Mouse (Mus musculus) erythroblast, embryonic 14.5 days (primary cell): ENCODE measurements around the gene Cdk5rap3. TPM values are rescaled to one million over a fixed set of nuclear protein-coding genes. Genes with fewer than 3 reads are reported as not detected.

ENCODE experiments used
- H3K27me3 ChIP-seq: 2 replicates; pipeline ENCODE4 v1.6.1; 2012; ENCODE audit warnings: inconsistent platforms; ENCODE audit not compliant: control insufficient read depth
- H3K36me3 ChIP-seq: 2 replicates; pipeline ENCODE4 v1.6.1; 2012; ENCODE audit warnings: mild to moderate bottlenecking, inconsistent platforms; ENCODE audit not compliant: control insufficient read depth
- H3K4me1 ChIP-seq: 2 replicates; pipeline ENCODE4 v1.6.1; 2012; ENCODE audit warnings: inconsistent platforms; ENCODE audit not compliant: control insufficient read depth
- H3K4me3 ChIP-seq: replicated peaks from 2 replicates; pipeline ENCODE3; 2012; ENCODE audit warnings: moderate library complexity, mild to moderate bottlenecking, inconsistent platforms
- H3K9me3 ChIP-seq: 2 replicates; pipeline ENCODE4 v1.6.1; 2012; ENCODE audit warnings: low read length, inconsistent platforms, mixed read lengths; ENCODE audit not compliant: control insufficient read depth
- GATA1 ChIP-seq: IDR thresholded peaks from 2 replicates; pipeline ENCODE4 v1.6.1; 2012; ENCODE audit warnings: low read length, inconsistent platforms, mixed read lengths
- TAL1 ChIP-seq: IDR thresholded peaks from 3 replicates; pipeline ENCODE4 v1.6.1; 2012; ENCODE audit warnings: low read length, inconsistent platforms, mixed read lengths
- polyA plus RNA-seq: library from polyadenylated mRNA; stranded (reverse); fragments of >175 nt; gene quantifications from 2 replicates; pipeline ENCODE4 v1.2.3, GENCODE M21; 2012

Gene Cdk5rap3
- polyA plus RNA-seq, result 2.9 and 4.8 TPM in 2 replicates

- TF ChIP-seq TAL1 (no peak), GATA1 (no peak)
- Histone ChIP-seq H3K4me1 (peaks cover 68% of the 10 kb centered on the region), H3K36me3 (peaks cover 25% of the 10 kb centered on the region), H3K9me3 (no peaks in the 10 kb centered on the region), H3K4me3 (peak within 1 kb of the TSS; percentile 72), H3K27me3 (no peaks in the 10 kb centered on the region)
These were observed at the start of gene Cdk5rap3 for GRCm38 (mm10) chr11:96916044-96916884. Gene Cdk5rap3, minus strand, starts transcription at chr11:96916496.

GRCm38 (mm10) chr11:96963580-96963979 lies 47.3 kb upstream of the Cdk5rap3 start:
- H3K27me3 ChIP-seq, result no peaks in the 10 kb centered on the region
- peaks cover 95% of the 10 kb centered on the region for H3K36me3 ChIP-seq
- TF ChIP-seq GATA1 (no peak), TAL1 (no peak)
- H3K4me3 ChIP-seq, result no peak overlapping the region
- no peaks in the 10 kb centered on the region for H3K9me3 ChIP-seq
- peaks cover 85% of the 10 kb centered on the region for H3K4me1 ChIP-seq

- Histone ChIP-seq H3K9me3 (peaks cover 3% of the 10 kb centered on the region; the same call in 1 of the 2 replicates), H3K27me3 (no peaks in the 10 kb centered on the region), H3K4me3 (no peak overlapping the region), H3K36me3 (peaks cover 99% of the 10 kb centered on the region), H3K4me1 (peaks cover 84% of the 10 kb centered on the region)
- no peak for TF ChIP-seq TAL1
- TF ChIP-seq GATA1, result no peak
These were observed 40.9 kb upstream of the Cdk5rap3 start for GRCm38 (mm10) chr11:96957061-96957805.

- H3K4me3 ChIP-seq, result peak overlapping the region; percentile 39
- TF ChIP-seq GATA1 (peak; percentile 77), TAL1 (no peak; the same call in 2 of the 3 replicates)
- H3K36me3 ChIP-seq, result peaks cover 99% of the 10 kb centered on the region
- peaks cover 83% of the 10 kb centered on the region for H3K4me1 ChIP-seq
- no peaks in the 10 kb centered on the region for H3K27me3 ChIP-seq
- peaks cover 10% of the 10 kb centered on the region for H3K9me3 ChIP-seq
These were observed 39.9 kb upstream of the Cdk5rap3 start for GRCm38 (mm10) chr11:96956009-96956724.

- peaks cover 84% of the 10 kb centered on the region for H3K4me1 ChIP-seq
- H3K36me3 ChIP-seq, result peaks cover 99% of the 10 kb centered on the region
- TF ChIP-seq TAL1 (no peak), GATA1 (no peak)
- peaks cover 21% of the 10 kb centered on the region for H3K9me3 ChIP-seq
- H3K27me3 ChIP-seq, result no peaks in the 10 kb centered on the region
- H3K4me3 ChIP-seq, result no peak overlapping the region
These were observed 38.8 kb upstream of the Cdk5rap3 start for GRCm38 (mm10) chr11:96955094-96955493.

GRCm38 (mm10) chr11:96952896-96953295 lies 36.6 kb upstream of the Cdk5rap3 start:
- Histone ChIP-seq H3K27me3 (no peaks in the 10 kb centered on the region), H3K36me3 (peaks cover 100% of the 10 kb centered on the region), H3K4me1 (peaks cover 92% of the 10 kb centered on the region), H3K9me3 (peaks cover 33% of the 10 kb centered on the region), H3K4me3 (no peak overlapping the region)
- no peak for TF ChIP-seq GATA1
- TF ChIP-seq TAL1, result no peak

GRCm38 (mm10) chr11:96952426-96952825 lies 36.1 kb upstream of the Cdk5rap3 start:
- TF ChIP-seq TAL1, result no peak
- TF ChIP-seq GATA1, result no peak
- H3K4me1 ChIP-seq, result peaks cover 92% of the 10 kb centered on the region
- H3K4me3 ChIP-seq, result no peak overlapping the region
- H3K9me3 ChIP-seq, result peaks cover 33% of the 10 kb centered on the region
- H3K27me3 ChIP-seq, result no peaks in the 10 kb centered on the region
- peaks cover 100% of the 10 kb centered on the region for H3K36me3 ChIP-seq

- H3K27me3 ChIP-seq, result no peaks in the 10 kb centered on the region
- peaks cover 98% of the 10 kb centered on the region for H3K36me3 ChIP-seq
- TF ChIP-seq GATA1 (no peak), TAL1 (no peak)
- H3K4me3 ChIP-seq, result no peak overlapping the region
- H3K9me3 ChIP-seq, result peaks cover 33% of the 10 kb centered on the region
- H3K4me1 ChIP-seq, result peaks cover 92% of the 10 kb centered on the region
These were observed 34.5 kb upstream of the Cdk5rap3 start for GRCm38 (mm10) chr11:96950767-96951166.
